Comparison of ENCODE assay signal across 21 mouse cellular contexts in the genomic region with DNA sequence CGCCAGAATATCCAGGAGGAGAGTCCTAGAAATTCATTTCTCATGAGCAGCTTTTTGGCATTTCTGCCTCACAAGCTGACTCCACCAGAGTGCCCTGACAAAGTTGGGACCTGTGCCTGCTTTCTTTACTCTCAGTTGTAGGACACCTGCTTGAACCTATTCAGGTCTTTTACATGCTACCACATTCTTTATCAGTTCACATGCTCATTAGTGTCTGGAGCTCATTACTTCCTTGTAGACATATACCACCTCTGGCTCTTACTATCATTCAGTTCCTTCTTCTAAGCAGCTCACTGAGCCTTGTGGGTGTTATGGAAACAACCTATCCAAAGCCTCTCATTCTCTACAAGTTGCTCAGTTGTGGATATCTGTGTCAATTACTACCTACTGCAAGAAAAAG.
DNase-seq lines count a peak whose midpoint lies in the region; ATAC-seq and TF ChIP-seq lines count a peak whose summit lies in the region.
"Had no signal": no experiment of that assay in that cellular context is flagged by ENCODE, and none has a peak within 500 bp of the region (broad histone marks: within the 10 kb centered on the region; RNA-seq: fewer than 3 reads in every experiment).

No protein-coding gene starts in this region.

- TF ChIP-seq CTCF in intestine, postnatal 0 days (IDR thresholded peaks at IDR 0.05; ENCODE audit: low read depth) = no peak

- no peaks in the 10 kb centered on the region for H3K36me3 ChIP-seq in intestine, embryonic 15.5 days
- no peaks in the 10 kb centered on the region for H3K36me3 ChIP-seq in intestine, embryonic 16.5 days (ENCODE audit: control insufficient read depth, insufficient read depth, low read length)
- H3K36me3 ChIP-seq in intestine, postnatal 0 days (ENCODE audit: control insufficient read depth, insufficient read depth) = no peaks in the 10 kb centered on the region
- H3K36me3 ChIP-seq: G1E had no signal

- peak; percentile 90 for ATAC-seq in intestine, embryonic 15.5 days
- peak; percentile 93 for ATAC-seq in intestine, embryonic 16.5 days
- peak; percentile 77 for ATAC-seq in intestine, postnatal 0 days
- ATAC-seq in frontal cortex, adult (ENCODE audit: low TSS enrichment) = no peak
- ATAC-seq: activated CD4-positive, CD25-positive, alpha-beta regulatory T cell, adult 4 months; CD4-positive, CD25-positive, alpha-beta regulatory T cell, adult 4 months; Patski had no signal

- intact Hi-C loops in heart, postnatal 25 days (cut with DNase I) = no loop called here

- H3K4me1 ChIP-seq in intestine, embryonic 15.5 days (replicated peaks) = no peaks in the 10 kb centered on the region
- H3K4me1 ChIP-seq in intestine, embryonic 16.5 days (ENCODE audit: control insufficient read depth, insufficient read depth, low read length) = no peaks in the 10 kb centered on the region
- H3K4me1 ChIP-seq in intestine, postnatal 0 days (replicated peaks; ENCODE audit: control insufficient read depth, insufficient read depth, low read length) = no peaks in the 10 kb centered on the region

- WGBS in intestine, embryonic 15.5 days = 36% methylated on average over 1 of the region's 1 CpGs
- WGBS in intestine, embryonic 16.5 days = no CpG with 5 or more reads among the region's 1 CpGs
- no CpG with 5 or more reads among the region's 1 CpGs for WGBS in intestine, postnatal 0 days

- no peak for DNase-seq in frontal cortex, postnatal 14 days (ENCODE audit: low spot score in 2 of 2)
- DNase-seq in heart, postnatal 25 days (ENCODE audit: low spot score) = no peak
- DNase-seq: adrenal gland, adult 2 months; adrenal gland, adult 8-10 months; adrenal gland, postnatal 10 days; adrenal gland, postnatal 14 days; adrenal gland, postnatal 25 days; adrenal gland, postnatal 36 days; B cell, adult 2 months; cerebellum, adult 11 months; cerebellum, adult 11-12 months; cerebellum, adult 18-20 months had no signal

- H3K4me2 ChIP-seq in intestine, embryonic 15.5 days (replicated peaks) = no peak overlapping the region
- H3K4me2 ChIP-seq in intestine, embryonic 16.5 days (ENCODE audit: low read depth, low read length) = no peak overlapping the region
- H3K4me2 ChIP-seq in intestine, postnatal 0 days (replicated peaks; ENCODE audit: low read depth) = 0 out of 2 replicates have a peak overlapping the region, but pooled peaks have one; percentile 13

- no peaks in the 10 kb centered on the region for H3K9me3 ChIP-seq in intestine, embryonic 15.5 days
- H3K9me3 ChIP-seq in intestine, embryonic 16.5 days (ENCODE audit: control insufficient read depth, low read length) = no peaks in the 10 kb centered on the region
- no peaks in the 10 kb centered on the region for H3K9me3 ChIP-seq in intestine, postnatal 0 days (ENCODE audit: control insufficient read depth)
- H3K9me3 ChIP-seq: G1E had no signal

- H3K9ac ChIP-seq in intestine, embryonic 15.5 days = no peak overlapping the region
- no peak overlapping the region for H3K9ac ChIP-seq in intestine, embryonic 16.5 days (ENCODE audit: low read depth, low read length)
- no peak overlapping the region for H3K9ac ChIP-seq in intestine, postnatal 0 days (ENCODE audit: low read depth, low read length)

- H3K27me3 ChIP-seq in intestine, embryonic 15.5 days (replicated peaks) = no peaks in the 10 kb centered on the region
- no peaks in the 10 kb centered on the region for H3K27me3 ChIP-seq in intestine, embryonic 16.5 days (replicated peaks; ENCODE audit: control insufficient read depth, insufficient read depth, low read length)
- H3K27me3 ChIP-seq in intestine, postnatal 0 days (replicated peaks; ENCODE audit: control insufficient read depth, insufficient read depth, low read length) = no peaks in the 10 kb centered on the region
- H3K27me3 ChIP-seq: CH12.LX, Patski had no signal

- H3K27ac ChIP-seq in intestine, embryonic 15.5 days = no peak overlapping the region
- no peak overlapping the region for H3K27ac ChIP-seq in intestine, embryonic 16.5 days (ENCODE audit: low read length)
- no peak overlapping the region; the same call in 1 of the 2 replicates for H3K27ac ChIP-seq in intestine, postnatal 0 days (ENCODE audit: low read depth, low read length)

- H3K4me3 ChIP-seq in intestine, embryonic 15.5 days (replicated peaks) = no peak overlapping the region
- H3K4me3 ChIP-seq in intestine, embryonic 16.5 days (ENCODE audit: low read length) = no peak overlapping the region
- H3K4me3 ChIP-seq in intestine, postnatal 0 days (ENCODE audit: low read depth, low read length) = no peak overlapping the region
